Mouse (Mus musculus): Measurements from ENCODE around the gene Dpp6.

Dpp6 gene

DNA sequence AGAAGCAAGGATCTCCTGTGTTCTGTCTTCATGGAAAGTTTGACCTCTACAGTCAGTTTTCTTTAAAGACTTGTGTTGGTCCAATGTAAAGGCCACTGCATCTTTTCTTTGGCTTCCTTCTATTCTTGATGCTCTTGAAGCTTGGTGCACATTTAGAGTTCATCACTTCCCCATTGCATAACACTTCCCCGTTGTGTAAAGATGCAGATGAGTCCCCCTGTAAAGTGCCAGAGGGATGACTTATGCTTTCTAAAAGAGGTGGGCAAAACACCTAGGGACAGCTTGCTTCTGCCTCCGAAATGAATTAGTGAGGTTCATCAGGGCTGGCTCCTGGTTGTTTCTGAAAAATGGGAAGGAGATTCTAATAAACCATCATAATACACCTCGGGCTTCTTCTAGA is 553.8 kb downstream of the Dpp6 start:
- DNase-seq (ENCODE audit: low spot score in 2 of 2), result no peak

- DNase-seq (ENCODE audit: low spot score in 2 of 2), result no peak
These were observed 556.9 kb downstream of the Dpp6 start for GRCm38 (mm10) chr5:27373931-27374330.

DNA sequence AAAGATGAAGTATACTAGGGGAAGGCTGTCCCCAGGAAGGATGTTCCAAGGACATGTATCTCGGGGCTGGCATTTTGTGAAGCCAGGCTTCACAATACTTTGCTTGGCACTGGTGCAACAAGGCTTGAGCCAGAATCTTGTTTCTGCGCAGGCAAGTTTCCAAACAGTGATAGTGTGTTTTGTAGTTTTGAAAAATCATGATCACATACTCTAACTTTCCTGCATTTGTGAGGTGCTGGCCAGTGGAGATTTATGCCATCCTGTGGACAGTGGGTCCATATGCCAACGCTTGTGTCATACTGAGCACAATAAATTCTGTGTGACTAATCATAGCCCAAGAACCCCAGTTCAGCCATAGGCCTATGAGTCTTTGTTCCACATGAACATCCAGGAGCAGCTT is 558.8 kb downstream of the Dpp6 start:
- no peak for DNase-seq (ENCODE audit: low spot score in 2 of 2)

GRCm38 (mm10) chr5:27380656-27381385 is 563.8 kb downstream of the Dpp6 start:
- no peak for DNase-seq (ENCODE audit: low spot score in 2 of 2)

- no peak for DNase-seq (ENCODE audit: low spot score in 2 of 2)
These were observed 581.4 kb downstream of the Dpp6 start for GRCm38 (mm10) chr5:27398371-27398770.

GRCm38 (mm10) chr5:27399111-27399510 is 582.1 kb downstream of the Dpp6 start:
- no peak for DNase-seq (ENCODE audit: low spot score in 2 of 2)

GRCm38 (mm10) chr5:27402616-27403015 is 585.6 kb downstream of the Dpp6 start:
- no peak for DNase-seq (ENCODE audit: low spot score in 2 of 2)

DNA sequence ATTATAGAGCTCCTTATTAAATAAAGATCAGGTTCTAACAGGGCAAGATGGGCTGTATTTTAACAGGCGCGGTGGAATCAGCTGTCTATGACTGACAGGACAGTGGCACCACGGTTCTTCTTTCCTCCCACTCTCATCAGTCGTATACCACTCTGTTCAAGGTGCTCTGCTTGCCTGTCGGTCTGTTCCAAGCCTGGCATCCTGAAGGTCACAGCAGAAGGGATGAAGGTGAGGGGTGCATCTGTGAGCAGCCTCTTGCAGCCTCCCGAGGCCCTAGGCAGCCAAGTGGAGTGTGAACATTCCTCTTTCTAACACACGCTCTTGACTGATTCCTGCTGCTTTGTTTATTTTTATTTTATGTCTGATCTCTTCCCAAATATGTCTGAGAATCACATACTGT is 591.9 kb downstream of the Dpp6 start:
- no peak for DNase-seq (ENCODE audit: low spot score in 2 of 2)

DNA sequence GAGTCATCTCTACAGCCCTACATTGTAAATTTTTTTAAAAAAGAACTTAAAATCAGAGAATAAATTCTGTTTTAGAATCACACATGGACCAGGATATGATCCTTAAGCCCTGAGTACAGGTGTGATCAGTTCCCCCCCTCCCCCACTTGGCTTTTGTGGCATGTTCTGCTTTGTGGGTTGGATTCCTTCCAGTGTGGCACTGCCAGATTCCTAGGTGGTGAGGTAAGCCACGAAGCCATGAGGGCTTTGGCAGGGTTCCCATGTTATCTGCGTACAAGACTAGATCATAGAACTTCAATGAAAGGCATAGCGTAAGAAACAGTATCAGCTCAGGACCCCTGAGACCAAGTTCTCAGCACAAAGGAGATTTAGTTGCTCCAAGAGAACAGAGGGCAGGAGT is 596.0 kb downstream of the Dpp6 start:
- no peak for DNase-seq (ENCODE audit: low spot score in 2 of 2)

DNA sequence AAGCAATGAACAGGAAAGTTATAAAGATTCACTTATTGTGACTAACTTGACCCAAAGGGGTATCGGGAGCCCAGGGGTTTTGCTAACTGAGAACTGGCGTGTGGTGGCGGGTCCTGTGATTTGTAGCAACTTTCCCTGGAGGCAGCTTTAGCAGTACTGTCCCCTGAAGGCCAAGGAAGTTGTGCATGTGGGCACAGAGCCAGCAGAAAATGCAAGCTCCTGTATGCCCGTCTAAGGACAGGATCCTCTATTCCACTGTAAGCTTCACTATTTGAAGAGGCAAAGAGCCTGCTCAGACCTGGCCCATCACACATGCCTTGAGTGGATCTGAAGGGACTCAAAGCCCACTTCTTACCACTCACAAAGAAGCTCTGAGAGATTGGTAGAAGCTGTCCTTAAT is 598.5 kb downstream of the Dpp6 start:
- DNase-seq (ENCODE audit: low spot score in 2 of 2), result no peak

DNA sequence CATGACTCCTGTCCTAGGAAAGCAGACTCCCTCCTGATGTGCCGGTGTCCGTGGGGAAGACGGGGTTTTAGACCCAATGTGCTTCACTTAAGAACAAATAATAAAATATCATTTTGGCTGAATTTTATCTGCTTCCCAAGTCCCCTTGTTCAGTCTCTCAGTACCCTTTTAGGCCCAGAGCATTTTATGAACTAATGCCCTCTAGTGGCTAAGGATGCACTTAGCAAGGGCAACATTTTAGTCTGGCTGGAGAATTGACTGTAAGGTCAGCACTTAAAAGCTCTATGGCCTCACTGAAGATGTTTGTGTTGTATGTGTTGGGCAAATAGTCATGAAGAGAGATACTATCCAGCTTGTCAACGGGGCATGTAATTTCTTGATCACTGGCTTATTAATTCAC is 599.6 kb downstream of the Dpp6 start:
- no peak for DNase-seq (ENCODE audit: low spot score in 2 of 2)

GRCm38 (mm10) chr5:27417398-27417797 is 600.4 kb downstream of the Dpp6 start:
- DNase-seq (ENCODE audit: low spot score in 2 of 2), result no peak

DNA sequence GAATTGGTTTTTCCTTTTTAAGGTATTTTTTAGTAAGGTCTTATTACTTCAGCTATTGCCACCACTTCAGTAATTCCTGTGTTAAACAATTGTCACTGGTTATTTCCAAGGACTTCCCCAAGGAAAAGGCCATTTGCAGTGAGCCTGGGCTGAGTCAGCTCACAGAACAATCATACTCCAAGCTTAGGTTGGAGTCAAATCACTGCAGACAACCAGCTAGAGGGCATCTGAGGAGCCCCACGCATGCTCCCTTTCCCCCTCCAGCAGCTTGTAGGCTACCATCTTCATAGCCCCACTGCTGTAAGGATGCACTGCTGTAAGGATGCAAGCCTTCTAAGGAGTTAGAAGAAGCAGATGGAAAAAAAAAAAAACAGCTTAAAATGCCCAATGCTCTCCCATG is 601.9 kb downstream of the Dpp6 start:
- DNase-seq (ENCODE audit: low spot score in 2 of 2), result no peak

DNA sequence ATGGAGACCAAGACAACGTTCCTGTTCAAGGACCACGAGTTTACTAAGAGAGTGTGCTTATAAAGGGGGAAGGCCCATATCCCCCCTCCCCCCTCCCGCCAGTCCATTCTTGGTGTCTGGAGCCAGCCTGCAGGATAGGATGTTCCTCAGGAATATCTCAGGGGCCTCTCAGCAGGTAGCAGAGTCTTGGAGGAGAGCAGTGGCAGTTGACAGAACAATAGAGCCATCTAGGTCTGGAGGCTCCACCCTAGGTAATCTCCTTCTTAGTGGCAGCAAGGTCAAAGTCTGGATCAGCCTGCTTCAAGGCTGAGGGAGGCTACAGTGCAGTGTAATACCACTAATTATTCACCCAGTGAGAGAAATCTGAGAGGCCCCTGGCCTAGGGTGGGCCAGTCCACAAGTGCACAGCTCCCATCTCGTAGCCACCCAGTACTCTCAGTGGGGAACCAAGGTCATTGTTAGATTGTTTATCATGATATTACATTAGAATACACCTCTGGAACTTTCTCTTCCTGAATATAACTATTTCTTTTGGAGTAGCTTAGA is 604.2 kb downstream of the Dpp6 start:
- DNase-seq (ENCODE audit: low spot score in 2 of 2), result no peak

DNA sequence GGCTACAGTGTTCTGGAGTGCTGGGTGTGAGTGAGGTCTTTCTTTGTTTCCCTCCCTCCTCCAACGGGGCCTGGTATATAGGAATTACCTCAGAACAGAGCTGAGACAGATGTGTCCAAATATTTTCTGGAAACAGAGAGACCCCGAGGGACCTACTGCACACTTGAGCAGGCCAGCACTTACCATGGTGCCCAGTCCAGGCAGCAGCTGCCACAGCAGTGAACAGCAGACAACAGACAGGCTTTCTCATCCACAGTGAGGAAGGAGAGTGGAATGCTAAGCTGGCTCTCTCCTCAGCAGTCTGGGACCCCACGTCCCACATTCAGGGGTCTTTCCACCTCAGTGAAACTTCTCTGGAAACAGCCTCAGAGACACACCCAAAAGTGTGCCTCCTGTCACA is 606.8 kb downstream of the Dpp6 start:
- DNase-seq (ENCODE audit: low spot score in 2 of 2), result no peak

GRCm38 (mm10) chr5:27424484-27425080 is 607.6 kb downstream of the Dpp6 start:
- DNase-seq (ENCODE audit: low spot score in 2 of 2), result no peak

DNA sequence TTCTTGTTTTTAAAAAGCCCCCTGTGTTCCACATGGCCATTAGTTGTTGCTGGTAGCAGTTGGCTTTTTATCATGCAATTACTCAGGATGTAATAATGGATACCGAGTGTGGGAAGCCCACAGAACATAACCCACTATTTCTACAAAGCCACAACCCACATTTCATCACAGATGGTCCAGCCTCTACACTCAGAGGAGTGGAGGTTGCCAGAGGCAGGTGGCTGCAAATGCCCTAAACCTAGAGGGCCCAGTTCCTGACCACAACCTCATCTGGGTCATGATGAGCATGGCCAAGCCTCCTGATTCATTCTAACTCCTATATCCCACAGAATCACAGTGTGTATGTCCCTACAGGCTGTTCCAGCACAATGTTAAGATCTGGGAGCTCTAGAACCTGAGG is 609.2 kb downstream of the Dpp6 start:
- no peak for DNase-seq (ENCODE audit: low spot score in 2 of 2)

DNA sequence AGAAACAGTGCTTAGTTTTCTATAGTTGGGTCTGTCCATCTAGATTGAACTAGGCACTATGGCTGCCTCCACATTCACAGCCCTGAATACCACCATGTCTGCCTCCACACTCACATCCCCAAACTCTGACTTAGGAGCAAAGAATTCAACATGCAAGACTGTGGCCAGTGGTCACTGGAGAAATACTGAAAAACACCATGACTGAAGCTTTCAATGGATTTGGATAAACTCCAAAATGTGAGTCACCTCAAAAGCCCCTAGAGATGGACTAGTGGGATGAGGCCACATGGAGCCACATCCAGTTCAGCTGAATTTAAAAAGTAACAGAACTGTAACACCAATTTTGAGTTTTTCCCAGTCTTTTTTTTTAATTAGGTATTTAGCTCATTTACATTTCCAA is 616.6 kb downstream of the Dpp6 start:
- no peak for DNase-seq (ENCODE audit: low spot score in 2 of 2)

DNA sequence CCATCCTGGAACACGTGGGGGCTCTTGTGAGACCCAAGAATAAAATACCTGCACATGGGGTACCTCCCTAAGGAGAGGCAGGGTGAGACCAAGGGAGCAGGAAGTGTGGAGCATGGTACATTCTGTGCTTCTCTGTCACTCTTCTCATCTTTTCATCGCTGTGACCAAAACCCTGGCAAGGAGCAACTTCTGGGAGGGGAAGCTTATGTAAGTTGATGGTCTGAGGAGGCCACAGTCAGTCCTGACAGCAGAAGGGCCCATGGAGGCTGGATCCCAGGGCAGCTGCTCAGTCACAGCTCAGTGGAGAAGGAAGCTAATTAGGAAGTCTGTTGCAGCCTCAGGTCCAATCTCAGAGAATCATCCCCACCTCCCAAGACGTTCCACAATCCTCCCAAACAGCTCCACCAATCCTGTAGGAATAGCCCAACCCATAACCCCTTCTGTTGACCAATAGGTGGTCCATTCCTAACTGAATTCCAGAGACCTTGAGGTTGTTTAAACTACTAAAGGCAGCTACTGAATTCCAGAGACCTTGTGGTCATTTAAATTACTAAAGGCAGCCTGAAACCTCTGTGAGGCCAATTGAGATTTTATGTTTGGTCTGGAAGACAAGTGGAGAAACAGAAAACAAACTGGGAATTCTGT is 636.3 kb downstream of the Dpp6 start:
- DNase-seq (ENCODE audit: low spot score in 2 of 2), result no peak

DNA sequence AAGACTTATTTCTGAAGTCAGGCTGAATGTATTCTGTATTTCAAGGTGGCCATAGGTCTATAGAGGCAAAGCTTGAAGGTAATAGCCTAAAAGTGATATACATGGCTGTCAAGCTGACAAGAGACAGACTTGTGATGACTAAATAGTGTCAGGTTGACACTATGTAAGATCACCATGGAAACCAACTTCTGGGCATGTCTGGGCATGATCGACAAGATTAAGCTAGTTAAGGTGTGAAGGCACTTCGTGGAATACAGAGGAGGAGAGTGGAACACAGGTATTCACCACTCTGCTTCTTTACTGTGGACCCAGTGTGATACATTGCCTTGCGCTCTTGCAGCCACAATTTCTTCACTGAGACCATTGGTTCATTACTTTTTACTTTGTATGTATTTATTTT is 637.4 kb downstream of the Dpp6 start:
- DNase-seq (ENCODE audit: low spot score in 2 of 2), result no peak

DNA sequence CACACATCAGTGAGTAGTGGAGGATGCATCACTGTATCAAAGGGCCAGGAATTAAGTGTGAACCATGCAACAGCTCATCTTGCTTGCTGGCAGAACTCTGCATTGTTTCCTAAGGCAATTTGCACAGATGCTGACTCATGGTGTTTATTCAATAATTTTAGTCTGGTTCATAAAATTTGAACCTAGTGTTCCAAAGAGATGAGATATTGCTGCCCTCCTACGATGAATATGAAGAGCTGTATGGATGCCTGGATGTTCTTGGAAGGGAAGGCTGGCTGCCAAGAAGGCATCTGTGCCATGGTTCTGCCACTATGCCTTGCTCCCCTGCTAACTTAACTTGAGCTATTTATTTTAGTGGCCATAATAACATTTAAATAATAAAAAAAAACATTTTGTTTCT is 640.0 kb downstream of the Dpp6 start:
- no peak for DNase-seq (ENCODE audit: low spot score in 2 of 2)

GRCm38 (mm10) chr5:27457686-27458085 is 640.7 kb downstream of the Dpp6 start:
- DNase-seq (ENCODE audit: low spot score in 2 of 2), result no peak

DNA sequence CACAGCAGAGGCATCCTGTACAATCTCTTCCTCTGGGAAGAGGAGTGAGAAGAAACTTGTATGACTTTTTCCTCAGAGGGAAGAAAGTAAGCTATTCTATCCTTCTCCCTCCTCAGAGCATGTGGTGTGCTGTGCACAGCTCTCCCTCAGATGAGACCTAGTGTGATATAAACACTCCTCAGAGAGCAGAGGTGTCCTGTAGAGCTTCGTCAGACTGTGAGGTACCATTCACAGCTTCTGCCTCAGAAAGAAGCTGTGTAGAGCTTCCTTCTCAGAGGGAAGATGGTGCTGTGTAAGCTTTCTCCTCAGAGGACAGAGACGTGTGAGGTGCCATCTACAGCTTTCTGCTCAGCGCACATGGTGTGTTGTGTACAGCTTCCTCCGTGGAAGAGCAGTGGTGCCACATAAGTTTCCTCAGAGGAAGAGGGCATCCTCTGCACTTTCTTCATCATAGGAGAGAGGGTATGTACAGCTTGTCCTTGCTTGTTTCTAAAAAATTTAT is 658.0 kb downstream of the Dpp6 start:
- no peak for DNase-seq (ENCODE audit: low spot score in 2 of 2)

Data from urinary bladder, postnatal 4 days (tissue).